Mouse (Mus musculus) olfactory bulb, adult 2 months (tissue): ENCODE results near the gene Sec14l1. TPM values are rescaled to one million over a fixed set of nuclear protein-coding genes. Genes with fewer than 3 reads are reported as not detected.

Experiments used
- H3K27ac ChIP-seq: fragments of 200-500 bp; 2 replicates; pipeline ENCODE4 v1.5.1; 2012; ENCODE audit warnings: low read depth, low read length; ENCODE audit not compliant: insufficient read depth
- H3K4me1 ChIP-seq: fragments of 200-500 bp; 2 replicates; pipeline ENCODE4 v1.6.1; 2012; ENCODE audit warnings: low read length; ENCODE audit not compliant: control insufficient read depth, insufficient read depth
- H3K4me3 ChIP-seq: fragments of 200-500 bp; 2 replicates; pipeline ENCODE4 v1.5.1; 2012; ENCODE audit warnings: mild to moderate bottlenecking, low read depth, low read length, moderate library complexity; ENCODE audit not compliant: insufficient read depth
- CTCF ChIP-seq: fragments of 200-500 bp; IDR thresholded peaks from 2 replicates; pipeline ENCODE4 v1.5.1; 2012; ENCODE audit warnings: low read depth, mild to moderate bottlenecking, low read length, moderate library complexity; ENCODE audit not compliant: insufficient read depth
- POLR2A ChIP-seq: fragments of 200-500 bp; IDR thresholded peaks from 2 replicates; pipeline ENCODE4 v1.6.1; 2012; ENCODE audit warnings: mild to moderate bottlenecking, low read depth, low read length, moderate library complexity; ENCODE audit not compliant: insufficient read depth
- WGBS: fragments of 180-500 bp; shearing (Covaris S2); methylation state at CpG from one replicate; pipeline ENCODE4 v1.1.7; 2018; 5-methylcytosine and 5-hydroxymethylcytosine counted together
- polyA plus RNA-seq: library from polyadenylated mRNA; stranded (reverse); fragments of >200 nt; gene quantifications from 2 replicates; pipeline ENCODE4 v1.2.4, GENCODE M21; 2012; ENCODE audit warnings: low replicate concordance; ENCODE audit not compliant: missing spikeins, insufficient read depth, insufficient read length

The Sec14l1 gene
- polyA plus RNA-seq, 1 experiment = not detected

DNA sequence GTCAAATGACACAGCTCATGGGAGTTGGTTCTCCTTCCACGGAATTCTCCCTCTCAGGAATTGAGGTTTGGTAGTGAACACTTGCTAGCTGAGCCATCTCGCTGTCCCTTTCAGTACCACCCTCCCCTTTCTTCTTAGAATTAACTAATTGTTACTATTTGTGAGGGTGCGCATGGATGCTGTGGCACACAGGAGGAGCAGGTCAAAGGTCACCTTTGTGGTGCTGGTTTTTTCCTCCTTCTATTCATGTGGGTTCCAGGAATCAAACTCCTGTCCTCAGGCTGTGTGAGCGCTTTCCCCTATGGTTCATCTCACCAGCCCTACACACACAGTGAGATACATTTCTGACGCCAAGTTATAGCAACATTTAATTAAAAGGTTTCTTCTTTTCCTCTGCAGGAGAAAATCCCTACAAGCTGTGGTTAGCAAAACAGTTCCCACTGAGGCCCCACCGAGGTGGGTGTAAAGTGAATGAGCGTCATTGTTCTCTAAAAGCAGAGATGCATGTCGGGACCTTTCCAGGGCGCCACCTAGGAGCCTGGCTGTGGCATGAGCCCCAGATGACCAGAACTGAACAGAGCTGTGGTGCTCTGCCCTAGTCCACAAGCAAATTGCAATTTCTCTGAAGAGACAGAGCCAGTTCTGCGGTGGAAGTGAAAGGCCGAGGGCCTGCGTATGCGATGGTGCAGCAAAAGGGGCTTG, 8.2 kb upstream of the Sec14l1 start:
- WGBS = 40% methylated on average over 13 of the region's 13 CpGs
- TF ChIP-seq CTCF = no peak
- TF ChIP-seq POLR2A = no peak
- H3K4me1 ChIP-seq = peaks cover 49% of the 10 kb centered on the region
- H3K4me3 ChIP-seq = no peak overlapping the region
- peak overlapping the region; percentile 78 for H3K27ac ChIP-seq

DNA sequence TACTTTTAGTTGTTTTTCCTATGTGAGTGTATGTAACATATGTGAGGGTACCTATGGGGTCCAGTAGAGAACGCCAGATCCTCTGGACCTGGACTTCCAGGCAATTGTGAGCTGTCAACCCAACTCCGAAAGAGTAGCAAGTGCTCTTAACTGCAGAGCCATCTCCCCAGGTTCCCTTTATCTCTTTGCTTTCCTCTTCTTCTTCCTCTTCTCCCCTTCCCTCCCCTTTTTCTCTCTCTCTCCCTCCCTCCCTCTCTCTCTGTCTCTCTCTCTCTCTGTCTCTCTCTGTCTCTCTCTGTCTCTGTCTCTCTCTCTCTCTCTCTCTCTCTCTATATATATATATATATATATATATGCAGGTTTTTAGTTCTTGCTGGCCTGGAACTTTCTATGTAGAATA, 7.1 kb upstream of the Sec14l1 start:
- H3K4me1 ChIP-seq = peaks cover 40% of the 10 kb centered on the region
- TF ChIP-seq POLR2A = no peak
- TF ChIP-seq CTCF = no peak
- no peak overlapping the region for H3K4me3 ChIP-seq
- no peak overlapping the region for H3K27ac ChIP-seq
- WGBS = 100% methylated on average over 2 of the region's 2 CpGs

DNA sequence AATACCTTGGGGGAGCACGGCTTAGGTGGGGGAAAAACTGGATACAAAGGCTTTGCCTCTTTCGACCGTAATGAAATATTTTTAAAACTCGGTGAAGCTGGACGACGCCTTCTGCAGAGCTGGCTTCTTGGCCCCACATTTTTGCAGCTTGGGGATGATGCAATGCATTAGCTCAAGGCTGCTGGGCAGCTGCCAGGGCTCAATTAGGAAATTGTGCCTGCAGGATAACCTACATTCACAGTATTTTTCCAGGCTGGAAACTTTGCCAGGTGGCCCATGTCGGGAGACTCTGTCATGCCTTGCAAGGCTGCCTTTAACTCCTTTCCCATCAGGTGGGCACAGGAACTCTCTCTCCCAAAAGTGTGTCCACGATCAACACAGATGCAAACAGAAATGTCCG, 6.4 kb upstream of the Sec14l1 start:
- H3K4me3 ChIP-seq = no peak overlapping the region
- 34% methylated on average over 9 of the region's 9 CpGs for WGBS
- no peak for TF ChIP-seq CTCF
- TF ChIP-seq POLR2A = no peak
- peaks cover 36% of the 10 kb centered on the region for H3K4me1 ChIP-seq
- peak overlapping the region; percentile 6; the same call in 1 of the 2 replicates for H3K27ac ChIP-seq

- Histone ChIP-seq H3K4me1 (peaks cover 35% of the 10 kb centered on the region), H3K27ac (no peak overlapping the region), H3K4me3 (no peak overlapping the region)
- 86% methylated on average over 12 of the region's 12 CpGs for WGBS
- TF ChIP-seq POLR2A = no peak
Observed at GRCm38 (mm10) chr11:117109179-117109954, 5.6 kb upstream of the Sec14l1 start.

DNA sequence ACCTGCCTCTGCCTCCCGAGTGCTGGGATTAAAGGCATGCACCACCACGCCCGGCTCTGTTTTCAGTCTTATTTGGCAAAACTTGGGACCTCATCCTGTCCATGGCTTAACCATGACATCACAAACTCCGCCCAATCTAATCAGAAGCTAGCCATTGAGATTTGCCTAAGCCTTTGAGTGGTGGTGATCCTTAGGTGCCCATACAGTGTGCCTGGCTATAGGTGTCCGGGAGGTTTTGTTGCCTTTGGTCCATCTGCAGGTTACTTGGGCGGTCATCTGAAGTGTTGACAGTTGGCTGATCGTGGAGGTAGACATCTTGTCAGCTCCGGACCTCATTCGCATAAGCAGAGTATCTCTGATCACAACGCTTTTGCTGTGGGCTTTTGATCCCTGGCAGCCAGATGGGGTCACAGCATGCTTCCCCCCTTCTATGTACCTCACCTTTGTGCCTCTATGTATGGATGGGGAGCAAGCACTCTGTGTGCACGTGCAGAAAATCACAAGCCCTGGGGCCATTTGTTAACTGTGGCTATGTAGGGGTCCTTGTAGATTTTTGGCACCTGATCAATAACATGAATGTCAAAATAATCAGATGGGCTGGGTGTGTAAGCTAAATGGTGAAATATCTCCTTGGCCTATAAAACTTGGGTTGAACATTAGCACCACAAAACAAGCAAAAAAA, 2.9 kb upstream of the Sec14l1 start:
- Histone ChIP-seq H3K4me3 (no peak overlapping the region), H3K4me1 (peaks cover 17% of the 10 kb centered on the region), H3K27ac (no peak overlapping the region)
- TF ChIP-seq POLR2A (no peak), CTCF (no peak)
- 87% methylated on average over 11 of the region's 11 CpGs for WGBS

GRCm38 (mm10) chr11:117112649-117113051, 2.3 kb upstream of the Sec14l1 start:
- Histone ChIP-seq H3K4me3 (no peak overlapping the region), H3K4me1 (peaks cover 16% of the 10 kb centered on the region), H3K27ac (no peak overlapping the region)
- WGBS = 56% methylated on average over 3 of the region's 3 CpGs
- TF ChIP-seq CTCF (no peak), POLR2A (no peak)

DNA sequence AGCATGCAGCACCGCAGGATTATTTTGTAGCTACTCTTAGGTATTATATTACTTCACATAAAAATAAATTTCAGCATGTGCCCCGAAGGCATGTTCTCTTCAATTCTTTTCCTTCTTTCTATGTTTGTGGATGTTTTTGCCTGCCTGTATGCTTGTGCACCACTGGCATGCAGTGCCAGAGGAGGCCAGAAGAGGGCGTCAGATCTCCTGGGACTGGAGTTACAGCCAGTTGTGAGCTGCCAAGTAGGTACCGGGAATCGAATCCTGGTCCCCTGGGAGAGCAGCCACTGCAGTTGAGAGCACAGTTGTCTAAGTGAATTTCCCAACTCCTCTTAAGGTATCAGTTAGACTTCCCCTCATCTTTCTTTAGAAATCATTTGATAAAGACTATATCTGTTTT, 1.6 kb upstream of the Sec14l1 start:
- H3K4me3 ChIP-seq = no peak overlapping the region

DNA sequence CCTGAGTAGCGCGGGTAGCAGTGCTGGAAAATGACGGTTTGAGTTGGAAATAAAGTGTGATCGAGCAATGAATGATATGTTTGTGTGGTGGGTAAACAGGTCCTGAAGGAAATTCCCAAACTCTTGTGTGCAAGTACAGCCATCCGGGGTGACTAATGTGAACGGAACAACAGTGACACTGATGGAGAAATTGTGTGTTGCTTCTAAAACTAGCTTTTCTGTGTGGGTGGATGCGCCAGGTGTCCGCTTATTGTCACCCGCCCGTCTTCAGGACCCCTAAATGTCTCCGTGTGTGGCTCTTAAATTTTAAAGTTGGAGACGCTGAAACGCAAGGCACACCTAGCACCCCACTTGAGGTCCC, 757 bp upstream of the Sec14l1 start:
- WGBS = 24% methylated on average over 13 of the region's 13 CpGs
- peak overlapping the region; percentile 55 for H3K4me3 ChIP-seq
- TF ChIP-seq CTCF (no peak), POLR2A (no peak)

More for the DNA sequence above, 1.6 kb upstream of the Sec14l1 start:
- WGBS = 93% methylated on average over 5 of the region's 5 CpGs
- TF ChIP-seq CTCF = peak; percentile 48; the same call in 1 of the 2 replicates
- TF ChIP-seq POLR2A = no peak
- H3K4me1 ChIP-seq = peaks cover 19% of the 10 kb centered on the region
- no peak overlapping the region for H3K27ac ChIP-seq

More for the DNA sequence above, 757 bp upstream of the Sec14l1 start:
- peaks cover 22% of the 10 kb centered on the region for H3K4me1 ChIP-seq
- H3K27ac ChIP-seq = peak overlapping the region; percentile 91
